Mouse (Mus musculus) frontal cortex, adult (tissue): ENCODE measurements around the gene Fscn1.

Experiments used
- ATAC-seq: cut with Nextera tagmentation; 2 replicates; pipeline ENCODE4 v1.9.2; 2017; ENCODE audit warnings: mild to moderate bottlenecking, moderate library complexity, mixed read lengths; ENCODE audit not compliant: low TSS enrichment

Fscn1 gene

GRCm38 (mm10) chr5:142968411-142968810 is 8.3 kb downstream of the Fscn1 start:
- peak; percentile 62 for ATAC-seq

GRCm38 (mm10) chr5:142973971-142974370 is 13.8 kb downstream of the Fscn1 start:
- no peak for ATAC-seq

- ATAC-seq, result peak; percentile 94
Observed at GRCm38 (mm10) chr5:142974598-142975121, 14.5 kb downstream of the Fscn1 start.

GRCm38 (mm10) chr5:142976516-142976915 is 16.4 kb downstream of the Fscn1 start:
- ATAC-seq, result no peak

GRCm38 (mm10) chr5:142982046-142982801 is 22.1 kb downstream of the Fscn1 start:
- ATAC-seq, result no peak; the same call in 1 of the 2 replicates

- ATAC-seq, result peak; percentile 41; the same call in 1 of the 2 replicates
Observed at GRCm38 (mm10) chr5:142983174-142983573, 23.0 kb downstream of the Fscn1 start.

GRCm38 (mm10) chr5:142984271-142984670 is 24.1 kb downstream of the Fscn1 start:
- ATAC-seq, result no peak

- ATAC-seq, result no peak
Observed at GRCm38 (mm10) chr5:142988520-142988919, 28.4 kb downstream of the Fscn1 start.

- ATAC-seq, result no peak
Observed at GRCm38 (mm10) chr5:142989167-142989566, 29.0 kb downstream of the Fscn1 start.

GRCm38 (mm10) chr5:142994746-142995145 is 34.6 kb downstream of the Fscn1 start:
- no peak for ATAC-seq

GRCm38 (mm10) chr5:142997526-142997925 is 37.4 kb downstream of the Fscn1 start:
- no peak for ATAC-seq

GRCm38 (mm10) chr5:142998171-142998570 is 38.0 kb downstream of the Fscn1 start:
- ATAC-seq, result no peak

- no peak for ATAC-seq
Observed at GRCm38 (mm10) chr5:143000091-143000490, 39.9 kb downstream of the Fscn1 start.

GRCm38 (mm10) chr5:143000654-143001500 is 40.7 kb downstream of the Fscn1 start:
- ATAC-seq, result no peak

- no peak for ATAC-seq
Observed at GRCm38 (mm10) chr5:143009383-143009782, 49.2 kb downstream of the Fscn1 start.

GRCm38 (mm10) chr5:143017401-143017800 is 57.3 kb downstream of the Fscn1 start:
- no peak for ATAC-seq
